Mouse (Mus musculus): ENCODE measurements around the gene AW822073. TPM values are rescaled to one million over a fixed set of nuclear protein-coding genes. Genes with fewer than 3 reads are reported as not detected.

AW822073 gene
- total RNA-seq, 2 experiments from 2014 or later = not detected

DNA sequence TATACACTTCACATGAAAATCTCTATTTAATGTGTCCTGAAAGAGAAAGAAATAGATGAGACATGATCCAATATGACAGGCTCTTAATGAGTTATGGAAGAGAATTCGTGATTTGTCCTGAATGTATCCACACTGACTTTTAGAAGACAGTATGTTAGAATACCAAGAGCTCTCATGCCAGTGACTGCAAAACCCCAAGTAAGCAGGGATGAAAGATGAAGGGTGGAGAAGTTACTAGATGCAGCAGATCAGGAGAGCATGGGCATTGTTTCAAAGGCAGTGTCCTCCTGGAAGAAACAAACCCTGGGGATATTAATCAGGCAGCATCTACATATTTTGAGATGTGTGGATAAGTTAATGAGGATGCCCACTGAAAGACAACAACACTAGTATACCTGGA lies 14.2 kb downstream of the AW822073 start:
- intact Hi-C loops (cut with DNase I) = loop anchor here (1.0 kb wide), 1 partner anchor 769 kb away; no protein-coding TSS in a partner anchor
- no peak overlapping the region for H3K27ac ChIP-seq
- DNase-seq (ENCODE audit: extremely low spot score in 1 of 2, low spot score in 2 of 2) = no peak
- H3K4me3 ChIP-seq = no peak overlapping the region
- no peak for TF ChIP-seq CTCF (IDR thresholded peaks at IDR 0.05)

DNA sequence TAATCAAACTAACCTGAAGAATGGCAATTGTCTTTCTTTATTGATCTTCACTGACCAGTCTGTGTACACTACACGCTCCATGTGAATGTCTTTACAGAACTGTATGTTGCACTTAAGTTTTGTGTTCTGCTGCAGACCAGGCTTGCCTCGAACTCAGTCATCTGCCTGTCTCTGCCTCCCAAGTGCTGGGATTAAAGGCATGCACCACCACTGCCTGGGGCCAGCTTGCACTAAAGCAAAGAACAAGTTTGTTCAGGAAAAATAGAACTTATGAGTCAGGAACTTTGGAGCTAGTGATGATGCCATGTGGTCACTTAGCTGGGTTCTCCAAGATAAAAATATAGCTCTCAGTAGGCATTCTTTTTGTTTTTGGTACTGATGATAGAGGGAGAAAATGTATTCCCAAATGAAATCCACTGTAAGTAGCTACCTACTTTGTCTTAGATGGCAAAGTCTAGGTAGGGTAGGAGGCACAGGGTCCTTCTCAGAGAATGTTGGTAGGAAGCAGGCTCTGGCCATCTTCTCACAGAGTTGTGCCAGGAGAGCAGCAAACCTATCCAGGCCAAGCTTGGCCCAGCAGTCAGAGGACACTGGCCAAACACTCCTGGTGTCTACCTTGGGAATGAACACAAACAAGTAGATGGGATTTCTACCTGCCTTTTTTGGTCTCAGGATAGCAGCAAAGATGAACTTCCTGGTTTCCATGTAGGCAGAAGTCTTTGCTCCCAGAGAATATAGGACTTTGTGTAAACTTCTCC lies 14.8 kb downstream of the AW822073 start:
- DNase-seq (ENCODE audit: extremely low spot score in 1 of 2, low spot score in 2 of 2) = no peak
- TF ChIP-seq CTCF (IDR thresholded peaks at IDR 0.05) = no peak
- H3K4me3 ChIP-seq = no peak overlapping the region
- intact Hi-C loops (cut with DNase I) = loop anchor here (1.0 kb wide), 1 partner anchor 769 kb away; no protein-coding TSS in a partner anchor
- H3K27ac ChIP-seq = no peak overlapping the region

DNA sequence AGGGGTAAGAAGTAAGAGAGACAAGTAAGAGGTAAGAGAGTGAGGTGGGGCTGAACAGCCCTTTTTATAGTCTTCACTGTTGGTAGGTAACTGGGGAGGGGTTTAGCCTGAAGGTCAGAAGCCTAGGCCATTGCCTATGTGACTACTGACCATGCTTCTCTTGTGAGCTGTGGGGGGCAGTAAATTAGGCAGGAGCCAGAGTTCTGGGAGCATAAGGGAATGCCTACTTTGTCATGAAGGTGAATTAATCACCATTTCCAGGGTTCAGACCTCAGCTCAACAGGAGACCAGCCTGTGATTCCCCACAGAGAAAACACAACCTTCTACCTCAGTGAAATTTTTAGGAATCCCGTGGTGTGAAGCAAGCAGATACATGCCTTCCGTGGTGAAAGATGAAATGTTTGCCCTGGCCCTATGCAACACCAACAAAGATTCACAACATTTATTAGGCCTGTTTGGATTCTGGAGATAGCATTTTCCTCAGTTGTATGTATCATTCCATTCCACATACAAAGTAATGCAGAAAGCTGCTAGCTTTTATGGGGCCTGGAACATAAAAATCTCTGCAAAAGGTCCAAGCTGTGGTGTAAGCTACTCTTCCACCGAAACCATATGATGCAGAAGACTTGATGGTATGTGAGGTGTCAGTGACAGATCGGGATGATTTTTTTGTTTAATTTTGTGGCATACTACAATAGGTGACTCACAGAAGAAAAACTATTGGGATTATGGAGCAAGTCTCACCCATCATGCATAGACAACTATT lies 17.9 kb downstream of the AW822073 start:
- no peak for DNase-seq (ENCODE audit: extremely low spot score in 1 of 2, low spot score in 2 of 2)
- intact Hi-C loops (cut with DNase I) = no loop called here
- no peak overlapping the region for H3K27ac ChIP-seq
- TF ChIP-seq CTCF (IDR thresholded peaks at IDR 0.05) = no peak
- H3K4me3 ChIP-seq = no peak overlapping the region

DNA sequence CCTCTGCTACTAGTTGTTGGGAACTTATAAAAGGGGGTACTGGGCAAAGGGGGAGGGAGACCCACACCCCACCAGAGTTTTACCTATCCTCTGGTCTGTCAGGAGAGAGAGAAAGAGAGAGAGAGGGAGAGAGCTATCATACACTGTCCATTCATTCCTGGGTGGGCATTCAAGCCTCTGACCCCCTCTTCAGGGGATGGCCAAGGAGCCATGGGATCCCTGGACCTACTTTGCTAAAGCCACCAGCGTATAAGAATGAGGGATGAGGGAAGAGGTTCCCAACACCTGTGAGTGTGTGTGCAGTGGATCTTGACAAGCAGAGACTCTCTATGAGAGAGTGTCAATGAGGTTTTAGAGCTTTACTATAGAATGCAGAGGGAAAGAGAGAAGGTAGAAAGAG lies 18.7 kb downstream of the AW822073 start:
- Histone ChIP-seq H3K4me3 (no peak overlapping the region), H3K27ac (no peak overlapping the region)
- no peak for DNase-seq (ENCODE audit: extremely low spot score in 1 of 2, low spot score in 2 of 2)
- no peak for TF ChIP-seq CTCF (IDR thresholded peaks at IDR 0.05)
- intact Hi-C loops (cut with DNase I) = no loop called here

Other genes starting within 250 kb of the AW822073 start
- not detected for gene Duxf3, start 7.7 kb upstream of the AW822073 start, total RNA-seq (2021)
- not detected for gene Gm4981, start 11.8 kb upstream of the AW822073 start, total RNA-seq (2021)
- gene Gcc2, start 30.6 kb upstream of the AW822073 start, total RNA-seq (2021) = 100 to 1,000 TPM in 1 of 2 experiments, 10 to 100 TPM in 1; 86.5 to 104 TPM
- gene Lims1, start 98.5 kb upstream of the AW822073 start, total RNA-seq (2021) = 10 to 100 TPM; 22.4 to 22.8 TPM
- 10 to 100 TPM; 92.3 to 96.3 TPM for gene Ranbp2, start 222.0 kb upstream of the AW822073 start, total RNA-seq (2021)

Measured in left cerebral cortex, adult 2 months (tissue).